Mouse (Mus musculus): ENCODE measurements around the gene Rpl31.

- no peak for TF ChIP-seq CTCF (IDR thresholded peaks at IDR 0.05; ENCODE audit: borderline replicate concordance, extremely low read depth, insufficient read depth, insufficient read length)
- no peak for TF ChIP-seq POLR2A (IDR thresholded peaks at IDR 0.05; ENCODE audit: borderline replicate concordance, extremely low read depth, insufficient read depth, insufficient read length, poor library complexity, severe bottlenecking)
Measured at GRCm38 (mm10) chr1:39317935-39318334, 49.7 kb upstream of the Rpl31 start.
